Mouse (Mus musculus) ES-E14 (cell line): Measurements from ENCODE around the gene Abhd17b.

Experiments used
- MAFK ChIP-seq: IDR thresholded peaks from 2 replicates; pipeline ENCODE4 v1.6.1; 2014; ENCODE audit warnings: mild to moderate bottlenecking, low read depth, low read length, inconsistent platforms; ENCODE audit not compliant: insufficient read depth
- ZC3H11A ChIP-seq: IDR thresholded peaks from 2 replicates; pipeline ENCODE4 v1.6.1; 2012; ENCODE audit warnings: low read depth, mild to moderate bottlenecking, inconsistent platforms, low read length, borderline replicate concordance
- ZNF384 ChIP-seq: IDR thresholded peaks from 2 replicates; pipeline ENCODE4 v1.6.1; 2012; ENCODE audit warnings: low read depth, low read length, inconsistent platforms

GRCm38 (mm10) chr19:21611297-21611696 is 41.7 kb upstream of the Abhd17b start:
- TF ChIP-seq ZNF384 (no peak), MAFK (no peak), ZC3H11A (no peak)
